Mouse (Mus musculus) hindbrain, embryonic 13.5 days (tissue): ENCODE measurements at regions not wholly inside any gene's neighbourhood (a gene's known extent, or its start where the extent isn't known, plus 50 kb on each side); places are given as distances from the start of the nearest gene placed in this dataset.

ENCODE experiments used
- ATAC-seq: fragments of 200-750 bp; cut with Nextera tagmentation; 2 replicates; pipeline ENCODE4 v1.8.0; 2017; ENCODE audit warnings: moderate TSS enrichment; ENCODE audit not compliant: low FRiP score
- H3K27ac ChIP-seq: fragments of 300-500 bp; sonication (generic); 2 replicates; pipeline ENCODE4 v1.5.1; 2015; ENCODE audit warnings: inconsistent platforms, mild to moderate bottlenecking, moderate library complexity
- H3K27me3 ChIP-seq: fragments of 300-500 bp; sonication (generic); 2 replicates; pipeline ENCODE4 v1.6.1; 2015; ENCODE audit warnings: mild to moderate bottlenecking, inconsistent platforms
- H3K36me3 ChIP-seq: fragments of 300-500 bp; sonication (generic); 2 replicates; pipeline ENCODE4 v1.6.1; 2015; ENCODE audit warnings: mild to moderate bottlenecking, inconsistent platforms
- H3K4me1 ChIP-seq: fragments of 300-500 bp; sonication (generic); replicated peaks from 2 replicates; pipeline ENCODE4 v1.6.1; 2015; ENCODE audit warnings: inconsistent platforms
- H3K4me2 ChIP-seq: fragments of 300-500 bp; sonication (generic); 2 replicates; pipeline ENCODE4 v1.6.1; 2015; ENCODE audit warnings: inconsistent platforms, mild to moderate bottlenecking, moderate library complexity
- H3K4me3 ChIP-seq: fragments of 300-500 bp; sonication (generic); 2 replicates; pipeline ENCODE4 v1.5.1; 2015; ENCODE audit warnings: mild to moderate bottlenecking, inconsistent platforms
- H3K9ac ChIP-seq: fragments of 300-500 bp; sonication (generic); 2 replicates; pipeline ENCODE4 v1.6.1; 2015; ENCODE audit warnings: mild to moderate bottlenecking, inconsistent platforms
- H3K9me3 ChIP-seq: fragments of 300-500 bp; sonication (generic); 2 replicates; pipeline ENCODE4 v1.6.1; 2016; ENCODE audit warnings: inconsistent platforms
- WGBS: fragments of 180-500 bp; shearing (Covaris S2); methylation state at CpG from one replicate; pipeline ENCODE4 v1.1.7; 2015; 5-methylcytosine and 5-hydroxymethylcytosine counted together

DNA sequence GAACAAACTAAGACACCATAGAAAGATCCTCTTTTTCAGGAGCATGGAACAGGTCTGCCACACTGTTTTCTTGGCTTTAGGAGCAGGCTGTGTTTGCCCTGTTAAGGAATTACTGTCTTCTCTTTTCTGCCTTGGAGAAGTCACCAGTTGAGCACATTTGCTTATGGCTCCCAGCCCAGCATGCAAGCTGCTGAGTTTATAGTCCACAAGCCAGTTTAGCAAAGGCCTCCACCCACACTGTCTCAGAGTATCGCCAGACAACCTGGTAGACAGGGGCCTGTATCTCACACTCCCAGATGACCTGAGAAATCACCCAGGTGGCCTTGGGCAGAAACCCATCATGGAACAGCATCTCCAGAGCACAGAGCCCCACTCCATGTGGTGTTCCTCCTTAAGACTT is 322.1 kb downstream of the Prdm2 start:
- Histone ChIP-seq H3K9ac (no peak overlapping the region), H3K27me3 (no peaks in the 10 kb centered on the region), H3K4me3 (no peak overlapping the region), H3K36me3 (no peaks in the 10 kb centered on the region), H3K4me1 (no peaks in the 10 kb centered on the region; the same call in 1 of the 2 replicates), H3K9me3 (peaks cover 5% of the 10 kb centered on the region; the same call in 1 of the 2 replicates), H3K27ac (no peak overlapping the region), H3K4me2 (no peak overlapping the region)
- WGBS: 97% methylated on average over 1 of the region's 1 CpGs
- ATAC-seq: no peak

DNA sequence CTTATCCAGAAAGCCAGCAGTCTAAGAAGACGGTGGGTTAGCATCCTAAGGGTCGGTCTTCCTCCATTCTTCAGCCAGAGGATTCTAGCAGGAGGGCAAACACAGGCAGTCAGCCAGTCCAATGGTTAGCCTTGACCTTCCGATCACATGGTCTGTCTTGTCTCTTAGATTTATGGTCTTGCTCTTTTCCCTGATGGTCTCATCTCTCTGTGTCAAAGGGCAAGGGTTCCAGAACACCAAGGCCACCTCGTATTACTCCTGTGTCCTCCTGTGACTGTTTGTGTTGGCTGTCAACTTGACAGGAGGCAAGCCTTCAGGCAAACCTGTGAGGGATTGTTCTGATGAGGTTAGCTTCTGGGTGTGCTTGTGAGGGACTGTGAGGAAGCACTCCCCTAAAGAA is 323.9 kb downstream of the Prdm2 start:
- 77% methylated on average over 4 of the region's 4 CpGs for WGBS
- Histone ChIP-seq H3K36me3 (no peaks in the 10 kb centered on the region), H3K9me3 (peaks cover 5% of the 10 kb centered on the region; the same call in 1 of the 2 replicates), H3K27ac (no peak overlapping the region), H3K9ac (no peak overlapping the region), H3K4me2 (no peak overlapping the region), H3K4me1 (no peaks in the 10 kb centered on the region; the same call in 1 of the 2 replicates), H3K27me3 (no peaks in the 10 kb centered on the region), H3K4me3 (no peak overlapping the region)
- no peak for ATAC-seq

DNA sequence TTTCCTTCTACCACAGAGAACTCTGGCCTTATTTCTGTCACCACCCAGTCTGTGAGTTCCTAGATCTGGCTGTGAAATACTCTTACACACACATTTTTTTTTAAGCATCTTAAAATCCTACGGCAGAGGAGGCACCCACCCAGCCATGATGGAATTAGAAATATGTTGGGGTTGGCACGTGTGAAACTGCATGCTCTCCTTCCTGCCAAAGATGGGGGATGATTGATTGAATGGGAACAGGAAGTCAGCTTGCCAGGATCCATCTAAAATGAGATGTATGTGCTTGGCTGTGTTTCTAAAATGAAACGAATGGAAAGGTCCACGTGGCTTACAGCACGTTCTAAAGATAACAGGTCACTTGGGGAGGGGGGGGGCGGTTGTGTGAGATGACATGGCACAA is 324.9 kb downstream of the Prdm2 start:
- Histone ChIP-seq H3K4me1 (no peaks in the 10 kb centered on the region; the same call in 1 of the 2 replicates), H3K4me3 (no peak overlapping the region), H3K27ac (no peak overlapping the region), H3K4me2 (no peak overlapping the region), H3K27me3 (no peaks in the 10 kb centered on the region), H3K36me3 (no peaks in the 10 kb centered on the region), H3K9ac (no peak overlapping the region), H3K9me3 (peaks cover 5% of the 10 kb centered on the region; the same call in 1 of the 2 replicates)
- WGBS: 60% methylated on average over 6 of the region's 6 CpGs
- no peak for ATAC-seq

DNA sequence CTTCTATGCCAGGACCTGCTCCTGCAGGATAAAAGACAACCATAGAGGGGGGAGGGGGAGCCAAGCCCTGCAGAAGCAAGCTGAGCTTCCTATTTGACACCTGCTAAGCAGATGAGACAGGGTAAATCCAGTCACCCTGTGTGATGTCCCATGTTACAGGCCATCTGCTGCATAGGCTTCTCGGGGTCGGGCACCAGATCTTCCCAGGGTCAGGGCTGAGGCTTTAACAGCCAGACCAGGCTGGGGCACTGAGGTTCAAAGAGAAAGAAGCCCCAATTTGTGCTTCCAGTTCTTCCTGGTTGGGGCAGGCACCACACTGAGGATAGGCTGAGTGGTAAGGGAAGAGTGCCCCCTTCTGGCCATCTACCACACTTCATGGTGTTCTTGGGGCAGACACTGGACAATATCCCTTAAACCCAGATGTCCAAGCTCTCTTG is 332.5 kb downstream of the Prdm2 start:
- peak; percentile 74; the same call in 1 of the 2 replicates for ATAC-seq
- Histone ChIP-seq H3K4me2 (no peak overlapping the region), H3K27ac (peak overlapping the region; percentile 59; the same call in 1 of the 2 replicates), H3K9me3 (no peaks in the 10 kb centered on the region), H3K4me1 (peaks cover 13% of the 10 kb centered on the region), H3K4me3 (no peak overlapping the region), H3K36me3 (no peaks in the 10 kb centered on the region), H3K9ac (no peak overlapping the region), H3K27me3 (peaks cover 3% of the 10 kb centered on the region; the same call in 1 of the 2 replicates)
- 4% methylated on average over 2 of the region's 2 CpGs for WGBS

DNA sequence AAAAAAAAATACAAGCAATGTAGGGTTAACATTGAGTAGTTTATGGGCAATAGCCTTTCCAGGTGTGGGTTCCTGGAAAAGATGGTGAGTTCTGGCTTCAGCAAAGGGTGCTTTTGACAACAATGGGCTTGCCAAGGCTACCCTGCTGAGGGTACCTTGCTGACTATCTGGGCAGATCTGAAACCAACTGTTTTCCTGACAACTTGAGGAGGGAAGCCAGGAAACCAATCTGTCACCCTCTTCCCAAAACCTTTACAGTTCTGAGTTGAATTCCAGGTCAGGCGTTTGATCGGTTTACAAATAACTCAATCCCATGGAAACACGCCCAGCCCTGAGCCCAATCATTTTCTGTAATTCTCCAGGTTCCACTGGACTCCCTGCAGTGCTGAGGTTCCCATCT is 336.6 kb downstream of the Prdm2 start:
- no peak overlapping the region for H3K4me2 ChIP-seq
- no peak for ATAC-seq
- 86% methylated on average over 3 of the region's 3 CpGs for WGBS

DNA sequence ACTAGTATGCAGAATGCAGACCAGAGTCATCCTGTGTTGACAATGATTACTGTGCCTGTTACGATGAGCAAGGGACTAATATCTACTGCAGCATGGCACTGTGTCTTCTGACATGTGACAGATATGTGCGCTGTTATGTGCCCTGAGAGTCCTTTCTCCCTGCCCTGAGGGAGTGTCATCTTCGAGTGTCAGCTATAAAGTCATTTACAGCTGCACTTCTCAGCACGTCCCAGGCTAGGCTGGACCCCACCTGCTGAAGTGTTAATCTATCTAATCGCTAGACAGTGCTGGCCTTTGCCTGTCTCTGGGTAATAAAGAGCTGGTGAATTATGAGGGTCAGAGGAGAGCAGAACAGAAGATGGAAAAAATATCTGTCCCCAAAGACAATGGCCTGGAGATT is 337.7 kb downstream of the Prdm2 start:
- Histone ChIP-seq H3K27ac (no peak overlapping the region), H3K4me3 (no peak overlapping the region), H3K4me2 (no peak overlapping the region), H3K9me3 (no peaks in the 10 kb centered on the region), H3K36me3 (no peaks in the 10 kb centered on the region), H3K4me1 (peaks cover 15% of the 10 kb centered on the region), H3K9ac (no peak overlapping the region), H3K27me3 (no peaks in the 10 kb centered on the region)
- 58% methylated on average over 5 of the region's 5 CpGs for WGBS
- peak; percentile 79 for ATAC-seq

More for the DNA sequence above, 336.6 kb downstream of the Prdm2 start:
- Histone ChIP-seq H3K4me1 (peaks cover 19% of the 10 kb centered on the region), H3K9ac (no peak overlapping the region), H3K27ac (no peak overlapping the region), H3K4me3 (no peak overlapping the region), H3K36me3 (no peaks in the 10 kb centered on the region), H3K9me3 (no peaks in the 10 kb centered on the region), H3K27me3 (no peaks in the 10 kb centered on the region; the same call in 1 of the 2 replicates)

DNA sequence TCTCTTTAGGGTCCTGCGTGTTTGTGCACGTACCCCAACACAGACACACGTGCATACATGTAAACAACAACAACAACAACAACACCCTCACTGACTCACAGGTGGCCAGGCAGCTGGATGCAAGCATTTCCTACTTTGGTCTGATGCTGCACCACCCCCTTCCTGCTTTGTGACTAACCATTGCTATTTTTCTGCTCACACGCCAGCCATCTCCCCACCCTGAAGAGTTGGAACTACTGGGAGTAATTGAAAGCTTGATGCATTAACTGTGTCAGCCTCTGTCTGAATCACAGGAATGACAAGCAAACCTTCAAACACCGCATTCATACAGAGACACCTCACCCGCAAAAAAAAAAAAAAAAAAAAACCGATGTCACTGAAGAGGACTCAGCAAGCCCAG is 346.5 kb downstream of the Prdm2 start:
- H3K36me3 ChIP-seq: no peaks in the 10 kb centered on the region
- H3K4me1 ChIP-seq: no peaks in the 10 kb centered on the region
- no peak for ATAC-seq
- WGBS: 89% methylated on average over 7 of the region's 7 CpGs
- no peaks in the 10 kb centered on the region for H3K9me3 ChIP-seq
- no peak overlapping the region for H3K27ac ChIP-seq
- H3K4me3 ChIP-seq: no peak overlapping the region
- H3K27me3 ChIP-seq: no peaks in the 10 kb centered on the region
- no peak overlapping the region for H3K9ac ChIP-seq
- H3K4me2 ChIP-seq: no peak overlapping the region

DNA sequence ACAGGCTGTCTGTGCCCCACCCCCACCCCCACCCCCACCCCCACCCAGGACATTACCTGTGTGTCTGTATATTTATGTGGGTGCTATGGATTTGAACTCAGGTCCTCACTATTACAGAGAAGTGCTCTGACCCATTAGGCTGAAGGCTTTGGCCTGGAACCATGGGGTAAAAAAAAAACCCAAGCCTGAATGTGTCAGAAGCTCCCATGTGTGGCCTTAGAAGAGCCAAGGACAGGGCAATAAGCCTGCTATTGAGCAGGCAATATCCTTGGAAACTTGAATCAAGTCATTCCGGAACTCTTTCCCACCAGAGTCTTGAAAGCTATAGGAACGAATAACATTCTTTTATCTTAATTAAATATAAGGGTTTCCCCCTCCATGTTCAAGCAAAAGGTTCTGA is 347.2 kb downstream of the Prdm2 start:
- Histone ChIP-seq H3K27ac (no peak overlapping the region), H3K4me2 (no peak overlapping the region), H3K9ac (no peak overlapping the region), H3K4me1 (no peaks in the 10 kb centered on the region), H3K4me3 (no peak overlapping the region), H3K27me3 (no peaks in the 10 kb centered on the region), H3K36me3 (no peaks in the 10 kb centered on the region), H3K9me3 (no peaks in the 10 kb centered on the region)
- no peak for ATAC-seq
- WGBS: 96% methylated on average over 2 of the region's 2 CpGs

- no peak overlapping the region for H3K4me2 ChIP-seq
- ATAC-seq: no peak
- no peaks in the 10 kb centered on the region for H3K4me1 ChIP-seq
- no peaks in the 10 kb centered on the region for H3K9me3 ChIP-seq
- H3K27me3 ChIP-seq: no peaks in the 10 kb centered on the region
- H3K36me3 ChIP-seq: no peaks in the 10 kb centered on the region
- no peak overlapping the region for H3K9ac ChIP-seq
- 88% methylated on average over 5 of the region's 5 CpGs for WGBS
- no peak overlapping the region for H3K27ac ChIP-seq
- no peak overlapping the region for H3K4me3 ChIP-seq
These were observed 348.9 kb downstream of the Prdm2 start for GRCm38 (mm10) chr4:142863939-142864338.

GRCm38 (mm10) chr4:142860441-142860840 is 352.4 kb downstream of the Prdm2 start:
- no peak overlapping the region for H3K4me2 ChIP-seq
- H3K27me3 ChIP-seq: no peaks in the 10 kb centered on the region
- H3K27ac ChIP-seq: no peak overlapping the region
- no peaks in the 10 kb centered on the region for H3K36me3 ChIP-seq
- WGBS: 91% methylated on average over 3 of the region's 3 CpGs
- H3K4me1 ChIP-seq: peaks cover 8% of the 10 kb centered on the region; the same call in 1 of the 2 replicates
- no peaks in the 10 kb centered on the region for H3K9me3 ChIP-seq
- no peak overlapping the region for H3K4me3 ChIP-seq
- ATAC-seq: no peak
- H3K9ac ChIP-seq: no peak overlapping the region

DNA sequence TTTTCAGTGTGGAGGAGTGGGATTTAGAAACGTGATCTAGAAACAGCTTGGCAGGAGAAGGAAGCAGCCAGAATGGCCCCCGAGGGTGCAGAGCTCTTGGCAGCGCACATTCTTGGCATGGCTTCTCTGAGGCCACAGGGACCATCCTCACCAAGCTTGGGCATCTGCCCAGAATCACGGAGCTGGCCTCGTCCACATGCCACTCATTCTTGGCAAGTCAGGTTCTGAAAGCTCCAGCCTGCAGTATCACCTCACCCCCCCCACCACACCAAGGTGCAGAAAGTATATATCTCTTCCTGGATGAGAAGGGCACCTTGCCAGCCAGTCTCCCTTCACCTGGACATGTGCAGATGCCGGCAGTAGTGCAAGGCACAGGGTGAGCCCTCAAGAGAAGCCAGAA is 356.2 kb downstream of the Prdm2 start:
- WGBS: 59% methylated on average over 6 of the region's 6 CpGs
- Histone ChIP-seq H3K36me3 (no peaks in the 10 kb centered on the region), H3K27me3 (no peaks in the 10 kb centered on the region), H3K4me3 (no peak overlapping the region), H3K4me2 (no peak overlapping the region), H3K27ac (no peak overlapping the region), H3K9ac (no peak overlapping the region), H3K4me1 (peaks cover 8% of the 10 kb centered on the region; the same call in 1 of the 2 replicates), H3K9me3 (no peaks in the 10 kb centered on the region)
- ATAC-seq: peak; percentile 46; the same call in 1 of the 2 replicates

GRCm38 (mm10) chr4:142855635-142856034 is 357.2 kb downstream of the Prdm2 start:
- H3K9me3 ChIP-seq: no peaks in the 10 kb centered on the region
- ATAC-seq: no peak
- H3K4me1 ChIP-seq: peaks cover 8% of the 10 kb centered on the region; the same call in 1 of the 2 replicates
- no peaks in the 10 kb centered on the region for H3K27me3 ChIP-seq
- H3K4me3 ChIP-seq: no peak overlapping the region
- no peak overlapping the region for H3K4me2 ChIP-seq
- 91% methylated on average over 6 of the region's 6 CpGs for WGBS
- no peak overlapping the region for H3K27ac ChIP-seq
- H3K36me3 ChIP-seq: no peaks in the 10 kb centered on the region
- no peak overlapping the region for H3K9ac ChIP-seq

DNA sequence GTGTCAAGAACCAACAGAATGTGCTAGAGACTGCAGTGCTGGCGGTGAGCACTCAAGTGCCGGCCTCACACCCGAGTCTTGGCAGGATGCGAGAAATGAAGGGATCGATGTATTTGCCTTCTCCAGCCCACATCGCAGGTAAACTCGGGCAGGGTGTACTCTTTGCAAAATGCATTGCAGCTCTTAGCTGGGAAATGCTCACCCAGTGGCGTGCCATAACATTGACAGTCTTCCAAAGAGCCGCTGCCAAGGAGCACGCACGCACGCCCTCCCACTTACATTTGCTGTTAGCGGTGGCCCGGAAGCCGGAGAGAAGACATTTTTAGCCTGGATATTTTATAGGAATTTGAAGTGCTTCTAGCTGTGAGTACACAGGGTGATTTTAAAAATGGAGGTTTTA is 358.9 kb downstream of the Prdm2 start:
- Histone ChIP-seq H3K4me2 (no peak overlapping the region), H3K9ac (no peak overlapping the region), H3K27me3 (no peaks in the 10 kb centered on the region), H3K4me1 (peaks cover 8% of the 10 kb centered on the region; the same call in 1 of the 2 replicates), H3K36me3 (no peaks in the 10 kb centered on the region), H3K4me3 (no peak overlapping the region), H3K9me3 (no peaks in the 10 kb centered on the region), H3K27ac (no peak overlapping the region)
- no peak for ATAC-seq
- WGBS: 92% methylated on average over 15 of the region's 15 CpGs
